Mouse (Mus musculus) lung, adult 2 months (tissue): ENCODE results near the gene Steap4. TPM values are rescaled to one million over a fixed set of nuclear protein-coding genes. Genes with fewer than 3 reads are reported as not detected.

Experiments
- DNase-seq: peaks from one replicate; pipeline ENCODE4 v3.0.0; 2022
- H3K4me1 ChIP-seq: fragments of 200-500 bp; 2 replicates; pipeline ENCODE4 v1.6.1; 2011; ENCODE audit warnings: low read length; ENCODE audit not compliant: control insufficient read depth, insufficient read depth
- H3K4me3 ChIP-seq: fragments of 200-500 bp; replicated peaks from 2 replicates; pipeline ENCODE3; 2011; ENCODE audit warnings: low read depth, mild to moderate bottlenecking, control low read depth, low read length; ENCODE audit errors: extremely low read depth
- CTCF ChIP-seq: fragments of 200-500 bp; IDR thresholded peaks from 2 replicates; pipeline ENCODE4 v1.5.1; 2011; ENCODE audit warnings: mild to moderate bottlenecking, low read length, control low read depth; ENCODE audit not compliant: insufficient read depth
- POLR2A ChIP-seq: fragments of 200-500 bp; IDR thresholded peaks from 2 replicates; pipeline ENCODE4 v1.6.1; 2011; ENCODE audit warnings: low read depth, mild to moderate bottlenecking, control low read depth, low read length, borderline replicate concordance; ENCODE audit errors: extremely low read depth
- WGBS: fragments of 180-500 bp; shearing (Covaris S2); methylation state at CpG from one replicate; pipeline ENCODE4 v1.1.7; 2018; 5-methylcytosine and 5-hydroxymethylcytosine counted together
- polyA plus RNA-seq: library from polyadenylated mRNA; depleted of rRNA; stranded (reverse); fragments of >200 nt; gene quantifications from 2 replicates; pipeline ENCODE4 v1.2.3, GENCODE M21; 2012

Steap4 gene
- polyA plus RNA-seq, 1 experiment, result 10.0 TPM

GRCm38 (mm10) chr5:7954838-7955237 lies 5.4 kb upstream of the Steap4 start:
- DNase-seq, result no peak
- H3K4me3 ChIP-seq, result no peak overlapping the region
- H3K4me1 ChIP-seq, result 0 out of 2 replicates have a peak, but pooled peaks cover 2% of the 10 kb centered on the region
- TF ChIP-seq POLR2A (no peak), CTCF (no peak)
- WGBS, result 72% methylated on average over 2 of the region's 2 CpGs

GRCm38 (mm10) chr5:7955371-7955966 lies 4.8 kb upstream of the Steap4 start:
- H3K4me1 ChIP-seq, result 0 out of 2 replicates have a peak, but pooled peaks cover 2% of the 10 kb centered on the region
- H3K4me3 ChIP-seq, result no peak overlapping the region
- no peak for TF ChIP-seq CTCF
- no peak for TF ChIP-seq POLR2A
- DNase-seq, result no peak
- WGBS, result 26% methylated on average over 5 of the region's 5 CpGs

- TF ChIP-seq POLR2A (no peak), CTCF (no peak)
- DNase-seq, result no peak
- Histone ChIP-seq H3K4me1 (0 out of 2 replicates have a peak, but pooled peaks cover 2% of the 10 kb centered on the region), H3K4me3 (no peak overlapping the region)
- WGBS, result 84% methylated on average over 4 of the region's 4 CpGs
These were observed 2.2 kb upstream of the Steap4 start for GRCm38 (mm10) chr5:7958061-7958460.

GRCm38 (mm10) chr5:7959286-7959685 lies 971 bp upstream of the Steap4 start:
- no peak for DNase-seq
- no peak for TF ChIP-seq CTCF
- TF ChIP-seq POLR2A, result no peak
- 0 out of 2 replicates have a peak, but pooled peaks cover 2% of the 10 kb centered on the region for H3K4me1 ChIP-seq
- H3K4me3 ChIP-seq, result no peak overlapping the region
- WGBS, result 72% methylated on average over 6 of the region's 6 CpGs

GRCm38 (mm10) chr5:7961113-7961512 lies 856 bp downstream of the Steap4 start:
- H3K4me1 ChIP-seq, result 0 out of 2 replicates have a peak, but pooled peaks cover 2% of the 10 kb centered on the region
- TF ChIP-seq CTCF (no peak), POLR2A (no peak)
- 79% methylated on average over 7 of the region's 7 CpGs for WGBS
- no peak for DNase-seq
- no peak overlapping the region for H3K4me3 ChIP-seq

- no peak overlapping the region for H3K4me3 ChIP-seq
- TF ChIP-seq CTCF (peak; percentile 22; the same call in 1 of the 2 replicates), POLR2A (no peak)
- WGBS, result 32% methylated on average over 3 of the region's 3 CpGs
- H3K4me1 ChIP-seq, result no peaks in the 10 kb centered on the region
- peak; percentile 36 for DNase-seq
These were observed 5.0 kb downstream of the Steap4 start for GRCm38 (mm10) chr5:7965281-7965680.

GRCm38 (mm10) chr5:7968152-7968551 lies 7.9 kb downstream of the Steap4 start:
- no peak for TF ChIP-seq POLR2A
- TF ChIP-seq CTCF, result no peak
- Histone ChIP-seq H3K4me1 (no peaks in the 10 kb centered on the region), H3K4me3 (no peak overlapping the region)
- no peak for DNase-seq
- WGBS, result 57% methylated on average over 5 of the region's 5 CpGs

GRCm38 (mm10) chr5:7972266-7972665 lies 12.0 kb downstream of the Steap4 start:
- H3K4me3 ChIP-seq, result no peak overlapping the region
- no peaks in the 10 kb centered on the region for H3K4me1 ChIP-seq
- WGBS, result 61% methylated on average over 2 of the region's 2 CpGs
- TF ChIP-seq CTCF (no peak), POLR2A (no peak)
- DNase-seq, result no peak

GRCm38 (mm10) chr5:7974522-7975197 lies 14.4 kb downstream of the Steap4 start:
- WGBS, result 72% methylated on average over 11 of the region's 11 CpGs
- TF ChIP-seq POLR2A (no peak), CTCF (no peak)
- no peak overlapping the region for H3K4me3 ChIP-seq
- no peak for DNase-seq
- no peaks in the 10 kb centered on the region for H3K4me1 ChIP-seq

GRCm38 (mm10) chr5:7980586-7980985 lies 20.3 kb downstream of the Steap4 start:
- DNase-seq, result no peak
- WGBS, result 45% methylated on average over 5 of the region's 5 CpGs

More at GRCm38 (mm10) chr5:7980586-7980985, 20.3 kb downstream of the Steap4 start:
- no peak for TF ChIP-seq POLR2A
- no peak for TF ChIP-seq CTCF
- H3K4me1 ChIP-seq, result no peaks in the 10 kb centered on the region
- no peak overlapping the region for H3K4me3 ChIP-seq
